Mouse (Mus musculus): ENCODE measurements around the gene Pih1d1. TPM values are rescaled to one million over a fixed set of nuclear protein-coding genes. Genes with fewer than 3 reads are reported as not detected.
"Not testable (repeated sequence)": the region's sequence is repeated elsewhere in the genome, so short reads cannot be mapped to it uniquely, and the experiment has no call there.

Gene Pih1d1
- polyA plus RNA-seq, 1 experiment = 80.3 TPM

- Histone ChIP-seq H3K4me3 (ENCODE audit: insufficient read depth, low read depth, low read length) (no peak overlapping the region), H3K4me1 (ENCODE audit: control insufficient read depth, insufficient read depth, low read length) (peaks cover 15% of the 10 kb centered on the region; the same call in 1 of the 2 replicates), H3K27ac (ENCODE audit: insufficient read depth, low read depth, low read length) (peak overlapping the region; percentile 72), H3K36me3 (ENCODE audit: control insufficient read depth, insufficient read depth, low read length) (peaks cover 2% of the 10 kb centered on the region), H3K27me3 (replicated peaks; ENCODE audit: control insufficient read depth, insufficient read depth, low read length) (no peaks in the 10 kb centered on the region)
- DNase-seq = no peak
- no peak for TF ChIP-seq POLR2A (IDR thresholded peaks at IDR 0.05; ENCODE audit: low read depth, low read length)
- TF ChIP-seq CTCF (conservative IDR thresholded peaks at IDR 0.05; ENCODE audit: insufficient read depth, insufficient read length, low read depth, low read length) = no peak
- 47% methylated on average over 4 of the region's 4 CpGs for WGBS
Observed at GRCm38 (mm10) chr7:45148534-45149098, 5.5 kb upstream of the Pih1d1 start.

DNA sequence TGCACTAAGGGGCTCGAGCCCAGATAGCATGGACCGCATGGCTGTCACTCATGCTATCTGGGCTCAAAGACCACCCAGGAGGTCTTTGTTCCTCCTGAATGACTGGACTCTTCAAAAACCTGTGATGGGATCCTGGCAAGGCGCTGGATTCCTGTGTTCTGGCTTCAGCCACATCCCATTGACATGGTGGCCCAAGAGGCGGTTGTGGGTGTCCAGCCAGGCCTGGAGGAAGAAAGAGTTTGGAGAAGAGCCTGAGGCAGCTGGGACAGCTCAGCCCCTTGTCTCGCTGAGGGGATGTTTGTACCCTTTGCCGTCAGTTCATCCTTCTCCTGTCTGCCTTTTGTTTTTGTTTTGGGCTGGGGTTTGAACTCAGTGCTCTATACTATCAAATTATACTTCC, 4.6 kb upstream of the Pih1d1 start:
- peak overlapping the region; percentile 5 for H3K27ac ChIP-seq (ENCODE audit: insufficient read depth, low read depth, low read length)
- no peaks in the 10 kb centered on the region; the same call in 1 of the 2 replicates for H3K36me3 ChIP-seq (ENCODE audit: control insufficient read depth, insufficient read depth, low read length)
- TF ChIP-seq POLR2A (IDR thresholded peaks at IDR 0.05; ENCODE audit: low read depth, low read length) (no peak), CTCF (conservative IDR thresholded peaks at IDR 0.05; ENCODE audit: insufficient read depth, insufficient read length, low read depth, low read length) (no peak)
- WGBS = 73% methylated on average over 6 of the region's 6 CpGs
- peak; percentile 38 for DNase-seq
- peaks cover 15% of the 10 kb centered on the region; the same call in 1 of the 2 replicates for H3K4me1 ChIP-seq (ENCODE audit: control insufficient read depth, insufficient read depth, low read length)
- no peaks in the 10 kb centered on the region for H3K27me3 ChIP-seq (replicated peaks; ENCODE audit: control insufficient read depth, insufficient read depth, low read length)
- no peak overlapping the region for H3K4me3 ChIP-seq (ENCODE audit: insufficient read depth, low read depth, low read length)

DNA sequence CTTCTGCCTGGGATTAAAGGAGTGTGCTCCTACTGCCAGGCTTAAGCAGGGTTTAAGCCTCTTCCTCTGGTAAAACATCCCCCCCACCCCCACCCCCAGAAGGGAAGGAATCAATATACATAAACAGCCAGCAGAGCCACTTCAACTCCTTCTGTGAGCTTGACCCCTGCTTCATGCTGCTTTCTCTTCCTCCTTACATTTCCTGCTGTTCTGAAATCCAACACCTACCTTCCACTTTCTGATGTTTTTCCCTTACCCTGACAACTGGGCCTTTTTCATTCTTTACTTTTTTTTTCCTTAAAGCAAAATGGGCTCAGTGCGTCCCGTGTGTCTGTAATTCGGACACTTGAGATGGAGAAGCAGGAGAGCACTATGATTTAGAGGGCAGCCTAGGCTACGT, 3.8 kb upstream of the Pih1d1 start:
- no peak for DNase-seq
- Histone ChIP-seq H3K4me3 (ENCODE audit: insufficient read depth, low read depth, low read length) (no peak overlapping the region), H3K27ac (ENCODE audit: insufficient read depth, low read depth, low read length) (peak overlapping the region; percentile 61), H3K27me3 (replicated peaks; ENCODE audit: control insufficient read depth, insufficient read depth, low read length) (no peaks in the 10 kb centered on the region), H3K36me3 (ENCODE audit: control insufficient read depth, insufficient read depth, low read length) (no peaks in the 10 kb centered on the region; the same call in 1 of the 2 replicates), H3K4me1 (ENCODE audit: control insufficient read depth, insufficient read depth, low read length) (peaks cover 15% of the 10 kb centered on the region; the same call in 1 of the 2 replicates)
- WGBS = 59% methylated on average over 4 of the region's 4 CpGs
- TF ChIP-seq POLR2A (IDR thresholded peaks at IDR 0.05; ENCODE audit: low read depth, low read length) = no peak
- TF ChIP-seq CTCF (conservative IDR thresholded peaks at IDR 0.05; ENCODE audit: insufficient read depth, insufficient read length, low read depth, low read length) = no peak

GRCm38 (mm10) chr7:45151303-45151702, 2.8 kb upstream of the Pih1d1 start:
- H3K27me3 ChIP-seq (replicated peaks; ENCODE audit: control insufficient read depth, insufficient read depth, low read length) = no peaks in the 10 kb centered on the region
- TF ChIP-seq CTCF (conservative IDR thresholded peaks at IDR 0.05; ENCODE audit: insufficient read depth, insufficient read length, low read depth, low read length) (no peak), POLR2A (IDR thresholded peaks at IDR 0.05; ENCODE audit: low read depth, low read length) (no peak)
- H3K36me3 ChIP-seq (ENCODE audit: control insufficient read depth, insufficient read depth, low read length) = no peaks in the 10 kb centered on the region
- H3K4me3 ChIP-seq (ENCODE audit: insufficient read depth, low read depth, low read length) = no peak overlapping the region
- DNase-seq = peak; percentile 65
- 48% methylated on average over 11 of the region's 11 CpGs for WGBS
- peaks cover 15% of the 10 kb centered on the region; the same call in 1 of the 2 replicates for H3K4me1 ChIP-seq (ENCODE audit: control insufficient read depth, insufficient read depth, low read length)
- H3K27ac ChIP-seq (ENCODE audit: insufficient read depth, low read depth, low read length) = peak overlapping the region; percentile 61

- 63% methylated on average over 2 of the region's 2 CpGs for WGBS
- not testable (repeated sequence) for H3K36me3 ChIP-seq (ENCODE audit: control insufficient read depth, insufficient read depth, low read length); H3K27ac ChIP-seq (ENCODE audit: insufficient read depth, low read depth, low read length); H3K4me3 ChIP-seq (ENCODE audit: insufficient read depth, low read depth, low read length); DNase-seq; H3K4me1 ChIP-seq (ENCODE audit: control insufficient read depth, insufficient read depth, low read length); H3K27me3 ChIP-seq (replicated peaks; ENCODE audit: control insufficient read depth, insufficient read depth, low read length)
Observed at GRCm38 (mm10) chr7:45153052-45153451, 1.1 kb upstream of the Pih1d1 start.

GRCm38 (mm10) chr7:45153586-45153985, 517 bp upstream of the Pih1d1 start:
- peaks cover 2% of the 10 kb centered on the region; the same call in 1 of the 2 replicates for H3K4me1 ChIP-seq (ENCODE audit: control insufficient read depth, insufficient read depth, low read length)
- H3K27me3 ChIP-seq (replicated peaks; ENCODE audit: control insufficient read depth, insufficient read depth, low read length) = no peaks in the 10 kb centered on the region
- TF ChIP-seq POLR2A (IDR thresholded peaks at IDR 0.05; ENCODE audit: low read depth, low read length) = no peak
- TF ChIP-seq CTCF (conservative IDR thresholded peaks at IDR 0.05; ENCODE audit: insufficient read depth, insufficient read length, low read depth, low read length) = no peak
- no peak for DNase-seq
- H3K27ac ChIP-seq (ENCODE audit: insufficient read depth, low read depth, low read length) = peak overlapping the region; percentile 96
- H3K4me3 ChIP-seq (ENCODE audit: insufficient read depth, low read depth, low read length) = peak overlapping the region; percentile 82
- H3K36me3 ChIP-seq (ENCODE audit: control insufficient read depth, insufficient read depth, low read length) = no peaks in the 10 kb centered on the region
- under 1% methylated on average over 5 of the region's 5 CpGs for WGBS

- Histone ChIP-seq H3K4me3 (ENCODE audit: insufficient read depth, low read depth, low read length) (peak overlapping the region; percentile 6; the same call in 1 of the 2 replicates), H3K4me1 (ENCODE audit: control insufficient read depth, insufficient read depth, low read length) (no peaks in the 10 kb centered on the region), H3K27ac (ENCODE audit: insufficient read depth, low read depth, low read length) (no peak overlapping the region), H3K36me3 (ENCODE audit: control insufficient read depth, insufficient read depth, low read length) (no peaks in the 10 kb centered on the region), H3K27me3 (replicated peaks; ENCODE audit: control insufficient read depth, insufficient read depth, low read length) (no peaks in the 10 kb centered on the region)
- 71% methylated on average over 12 of the region's 12 CpGs for WGBS
- peak; percentile 61 for DNase-seq
- TF ChIP-seq POLR2A (IDR thresholded peaks at IDR 0.05; ENCODE audit: low read depth, low read length) = no peak
- TF ChIP-seq CTCF (conservative IDR thresholded peaks at IDR 0.05; ENCODE audit: insufficient read depth, insufficient read length, low read depth, low read length) = peak; percentile 52
Observed at GRCm38 (mm10) chr7:45154993-45155514, 951 bp downstream of the Pih1d1 start.
